Mouse (Mus musculus) lung, adult 2 months (tissue): ENCODE results near the gene Dync2li1.

ENCODE experiments used
- CTCF ChIP-seq: fragments of 200-500 bp; IDR thresholded peaks from 2 replicates; pipeline ENCODE4 v1.5.1; 2011; ENCODE audit warnings: mild to moderate bottlenecking, low read length, control low read depth; ENCODE audit not compliant: insufficient read depth
- POLR2A ChIP-seq: fragments of 200-500 bp; IDR thresholded peaks from 2 replicates; pipeline ENCODE4 v1.6.1; 2011; ENCODE audit warnings: low read depth, mild to moderate bottlenecking, control low read depth, low read length, borderline replicate concordance; ENCODE audit errors: extremely low read depth

DNA sequence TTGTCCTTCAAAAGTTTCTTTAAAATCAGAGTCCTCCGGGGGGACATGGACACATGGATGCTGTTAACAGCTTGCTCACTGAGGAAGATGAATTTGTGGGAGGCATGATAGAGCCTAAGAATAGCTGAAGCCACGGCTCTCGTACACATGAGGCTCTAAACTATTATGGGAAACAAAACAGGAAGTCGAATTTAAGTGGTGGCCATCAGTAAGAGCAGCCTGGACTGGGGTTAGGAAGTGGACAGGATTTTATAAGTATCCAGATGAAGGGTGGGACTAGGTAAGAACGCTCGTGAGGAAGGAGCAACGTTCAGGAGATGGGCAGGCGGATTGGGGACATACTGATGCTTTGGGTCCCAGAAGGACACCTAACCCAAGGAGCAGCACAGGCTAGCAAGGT lies 47.0 kb upstream of the Dync2li1 start:
- TF ChIP-seq POLR2A (no peak), CTCF (no peak)
